Mouse (Mus musculus): ENCODE results near the gene Rnf150.

The Rnf150 gene

GRCm38 (mm10) chr8:82889062-82889720 lies 26.0 kb downstream of the Rnf150 start:
- DNase-seq (ENCODE audit: low spot score), result no peak

GRCm38 (mm10) chr8:82895091-82895490 lies 31.9 kb downstream of the Rnf150 start:
- DNase-seq (ENCODE audit: low spot score), result no peak

GRCm38 (mm10) chr8:82896796-82897195 lies 33.6 kb downstream of the Rnf150 start:
- DNase-seq (ENCODE audit: low spot score), result no peak

GRCm38 (mm10) chr8:82897628-82898458 lies 34.7 kb downstream of the Rnf150 start:
- DNase-seq (ENCODE audit: low spot score), result no peak

- DNase-seq (ENCODE audit: low spot score), result no peak
These were observed 35.3 kb downstream of the Rnf150 start for GRCm38 (mm10) chr8:82898459-82898841.

GRCm38 (mm10) chr8:82900958-82901357 lies 37.8 kb downstream of the Rnf150 start:
- DNase-seq (ENCODE audit: low spot score), result no peak

GRCm38 (mm10) chr8:82901549-82902138 lies 38.5 kb downstream of the Rnf150 start:
- DNase-seq (ENCODE audit: low spot score), result no peak

GRCm38 (mm10) chr8:82903497-82903896 lies 40.3 kb downstream of the Rnf150 start:
- DNase-seq (ENCODE audit: low spot score), result no peak

- no peak for DNase-seq (ENCODE audit: low spot score)
These were observed 44.1 kb downstream of the Rnf150 start for GRCm38 (mm10) chr8:82907271-82907670.

GRCm38 (mm10) chr8:82911436-82911835 lies 48.3 kb downstream of the Rnf150 start:
- no peak for DNase-seq (ENCODE audit: low spot score)

GRCm38 (mm10) chr8:82912282-82912681 lies 49.1 kb downstream of the Rnf150 start:
- DNase-seq (ENCODE audit: low spot score), result no peak

GRCm38 (mm10) chr8:82914543-82914942 lies 51.4 kb downstream of the Rnf150 start:
- DNase-seq (ENCODE audit: low spot score), result no peak

- no peak for DNase-seq (ENCODE audit: low spot score)
These were observed 53.8 kb downstream of the Rnf150 start for GRCm38 (mm10) chr8:82916851-82917539.

GRCm38 (mm10) chr8:82917540-82918316 lies 54.6 kb downstream of the Rnf150 start:
- DNase-seq (ENCODE audit: low spot score), result no peak

- no peak for DNase-seq (ENCODE audit: low spot score)
These were observed 56.5 kb downstream of the Rnf150 start for GRCm38 (mm10) chr8:82919676-82920075.

GRCm38 (mm10) chr8:82920124-82920523 lies 57.0 kb downstream of the Rnf150 start:
- DNase-seq (ENCODE audit: low spot score), result no peak

- no peak for DNase-seq (ENCODE audit: low spot score)
These were observed 62.1 kb downstream of the Rnf150 start for GRCm38 (mm10) chr8:82925286-82925685.

GRCm38 (mm10) chr8:82926518-82926917 lies 63.4 kb downstream of the Rnf150 start:
- DNase-seq (ENCODE audit: low spot score), result no peak

- no peak for DNase-seq (ENCODE audit: low spot score)
These were observed 68.4 kb downstream of the Rnf150 start for GRCm38 (mm10) chr8:82931554-82931953.

- DNase-seq (ENCODE audit: low spot score), result no peak
These were observed 73.0 kb downstream of the Rnf150 start for GRCm38 (mm10) chr8:82936162-82936561.

GRCm38 (mm10) chr8:82936866-82937265 lies 73.7 kb downstream of the Rnf150 start:
- DNase-seq (ENCODE audit: low spot score), result no peak

GRCm38 (mm10) chr8:82939912-82940311 lies 76.8 kb downstream of the Rnf150 start:
- peak; percentile 21 for DNase-seq (ENCODE audit: low spot score)

Data from ovary, adult 18-20 months (tissue).